Mouse (Mus musculus) midbrain, embryonic 16.5 days (tissue): ENCODE measurements around the gene Loxl1. TPM values are rescaled to one million over a fixed set of nuclear protein-coding genes. Genes with fewer than 3 reads are reported as not detected.

Source experiments
- ATAC-seq: fragments of 200-750 bp; cut with Nextera tagmentation; 2 replicates; pipeline ENCODE4 v1.8.0; 2017; ENCODE audit warnings: moderate TSS enrichment
- H3K27ac ChIP-seq: fragments of 300-500 bp; sonication (generic); 2 replicates; pipeline ENCODE4 v1.5.1; 2014; ENCODE audit warnings: mild to moderate bottlenecking, low read length, mixed read lengths
- H3K27me3 ChIP-seq: fragments of 300-500 bp; sonication (generic); 2 replicates; pipeline ENCODE4 v1.6.1; 2014; ENCODE audit warnings: low read depth, low read length, mixed read lengths; ENCODE audit not compliant: control insufficient read depth, insufficient read depth
- H3K36me3 ChIP-seq: fragments of 300-500 bp; sonication (generic); 2 replicates; pipeline ENCODE4 v1.6.1; 2014; ENCODE audit warnings: mild to moderate bottlenecking, low read length, moderate library complexity, mixed read lengths; ENCODE audit not compliant: control insufficient read depth, insufficient read depth
- H3K4me1 ChIP-seq: fragments of 300-500 bp; sonication (generic); 2 replicates; pipeline ENCODE4 v1.6.1; 2014; ENCODE audit warnings: mild to moderate bottlenecking, low read length, mixed read lengths; ENCODE audit not compliant: control insufficient read depth, insufficient read depth
- H3K4me2 ChIP-seq: fragments of 300-500 bp; sonication (generic); 2 replicates; pipeline ENCODE4 v1.6.1; 2014; ENCODE audit warnings: mild to moderate bottlenecking, low read length, mixed read lengths
- H3K4me3 ChIP-seq: fragments of 300-500 bp; sonication (generic); 2 replicates; pipeline ENCODE4 v1.5.1; 2014; ENCODE audit warnings: low read depth, mild to moderate bottlenecking, low read length, moderate library complexity, mixed read lengths
- H3K9ac ChIP-seq: fragments of 300-500 bp; sonication (generic); 2 replicates; pipeline ENCODE4 v1.6.1; 2014; ENCODE audit warnings: low read depth, low read length, mixed read lengths
- H3K9me3 ChIP-seq: fragments of 300-500 bp; sonication (generic); replicated peaks from 2 replicates; pipeline ENCODE4 v1.6.1; 2014; ENCODE audit warnings: mild to moderate bottlenecking, low read length, mixed read lengths; ENCODE audit not compliant: control insufficient read depth, poor library complexity, severe bottlenecking
- WGBS: fragments of 180-500 bp; shearing (Covaris S2); extraction: QIAGEN DNeasy Blood & Tissue Kit; methylation state at CpG from one replicate; pipeline ENCODE4 v1.1.7; 2014; 5-methylcytosine and 5-hydroxymethylcytosine counted together
- polyA plus RNA-seq: library from polyadenylated mRNA; unstranded; fragments of >200 nt; fragmentation: Nextera tagmentation; extraction: Ambion mirVana; gene quantifications from 2 replicates; pipeline ENCODE4 v1.2.1, GENCODE M21; 2015

Gene Loxl1
- polyA plus RNA-seq, 1 experiment from 2014 or later: 4.8 TPM

GRCm38 (mm10) chr9:58316784-58317183 is 3.8 kb upstream of the Loxl1 start:
- no peaks in the 10 kb centered on the region for H3K9me3 ChIP-seq
- peaks cover 8% of the 10 kb centered on the region for H3K27me3 ChIP-seq
- WGBS: 82% methylated on average over 7 of the region's 7 CpGs
- H3K4me2 ChIP-seq: no peak overlapping the region
- peaks cover 8% of the 10 kb centered on the region; the same call in 1 of the 2 replicates for H3K4me1 ChIP-seq
- no peak overlapping the region for H3K27ac ChIP-seq
- no peak for ATAC-seq
- H3K4me3 ChIP-seq: no peak overlapping the region
- H3K9ac ChIP-seq: no peak overlapping the region
- no peaks in the 10 kb centered on the region for H3K36me3 ChIP-seq

- no peaks in the 10 kb centered on the region for H3K36me3 ChIP-seq
- 97% methylated on average over 2 of the region's 2 CpGs for WGBS
- H3K4me2 ChIP-seq: no peak overlapping the region
- H3K27ac ChIP-seq: no peak overlapping the region
- H3K9me3 ChIP-seq: no peaks in the 10 kb centered on the region
- peaks cover 8% of the 10 kb centered on the region; the same call in 1 of the 2 replicates for H3K4me1 ChIP-seq
- no peak overlapping the region for H3K9ac ChIP-seq
- peaks cover 16% of the 10 kb centered on the region for H3K27me3 ChIP-seq
- H3K4me3 ChIP-seq: no peak overlapping the region
- no peak for ATAC-seq
Observed at GRCm38 (mm10) chr9:58315850-58316249, 2.9 kb upstream of the Loxl1 start.

- Histone ChIP-seq H3K27me3 (peaks cover 16% of the 10 kb centered on the region), H3K4me3 (no peak overlapping the region), H3K9me3 (no peaks in the 10 kb centered on the region), H3K4me1 (peaks cover 8% of the 10 kb centered on the region; the same call in 1 of the 2 replicates), H3K4me2 (no peak overlapping the region), H3K36me3 (no peaks in the 10 kb centered on the region), H3K27ac (0 out of 2 replicates have a peak overlapping the region, but pooled peaks have one; percentile 47), H3K9ac (no peak overlapping the region)
- 30% methylated on average over 5 of the region's 5 CpGs for WGBS
- no peak for ATAC-seq
Observed at GRCm38 (mm10) chr9:58314682-58315360, 1.8 kb upstream of the Loxl1 start.

DNA sequence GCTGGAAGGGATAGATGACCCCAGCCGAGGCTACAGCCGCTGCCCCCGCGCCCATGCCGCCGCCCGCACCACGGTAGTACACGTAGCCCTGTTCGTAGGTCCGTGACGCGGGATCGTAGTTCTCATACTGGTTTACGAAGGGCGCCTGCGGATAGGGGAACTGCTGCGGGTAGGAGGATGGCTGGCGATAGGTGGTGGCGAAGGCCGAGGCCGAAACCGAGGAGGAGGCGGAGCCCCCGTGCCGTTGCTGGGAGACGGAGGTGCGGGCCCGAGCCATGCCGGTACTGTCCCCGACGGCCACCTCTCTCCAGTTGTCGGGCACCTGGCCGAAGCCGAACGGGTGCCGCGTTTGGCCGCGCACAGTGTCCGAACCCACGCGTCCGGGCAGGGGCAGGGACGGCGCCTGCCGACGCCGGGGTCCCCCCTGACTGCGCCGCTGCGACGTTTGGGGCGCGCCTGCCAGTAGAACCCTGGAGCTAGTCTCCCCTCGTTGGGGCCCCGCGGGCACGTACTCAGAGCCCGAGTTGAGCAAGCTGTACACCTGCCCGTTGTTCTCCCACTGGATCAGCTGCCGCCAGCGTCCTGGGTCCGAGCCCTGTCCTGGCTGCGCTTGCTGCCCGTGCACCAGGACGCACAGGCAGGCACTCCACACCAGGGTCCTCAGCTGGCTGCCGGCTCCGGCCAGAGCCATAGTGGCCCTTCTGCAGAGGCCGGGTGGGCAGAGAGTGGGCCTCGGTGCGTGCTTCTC is 616 bp downstream of the Loxl1 start:
- 0 out of 2 replicates have a peak, but pooled peaks have one; percentile 25 for ATAC-seq
- Histone ChIP-seq H3K4me3 (peak overlapping the region; percentile 37), H3K4me1 (peaks cover 10% of the 10 kb centered on the region), H3K27me3 (peaks cover 16% of the 10 kb centered on the region), H3K9ac (peak overlapping the region; percentile 59), H3K9me3 (no peaks in the 10 kb centered on the region), H3K27ac (no peak overlapping the region), H3K36me3 (no peaks in the 10 kb centered on the region), H3K4me2 (peak overlapping the region; percentile 59)
- 1% methylated on average over 72 of the region's 72 CpGs for WGBS

DNA sequence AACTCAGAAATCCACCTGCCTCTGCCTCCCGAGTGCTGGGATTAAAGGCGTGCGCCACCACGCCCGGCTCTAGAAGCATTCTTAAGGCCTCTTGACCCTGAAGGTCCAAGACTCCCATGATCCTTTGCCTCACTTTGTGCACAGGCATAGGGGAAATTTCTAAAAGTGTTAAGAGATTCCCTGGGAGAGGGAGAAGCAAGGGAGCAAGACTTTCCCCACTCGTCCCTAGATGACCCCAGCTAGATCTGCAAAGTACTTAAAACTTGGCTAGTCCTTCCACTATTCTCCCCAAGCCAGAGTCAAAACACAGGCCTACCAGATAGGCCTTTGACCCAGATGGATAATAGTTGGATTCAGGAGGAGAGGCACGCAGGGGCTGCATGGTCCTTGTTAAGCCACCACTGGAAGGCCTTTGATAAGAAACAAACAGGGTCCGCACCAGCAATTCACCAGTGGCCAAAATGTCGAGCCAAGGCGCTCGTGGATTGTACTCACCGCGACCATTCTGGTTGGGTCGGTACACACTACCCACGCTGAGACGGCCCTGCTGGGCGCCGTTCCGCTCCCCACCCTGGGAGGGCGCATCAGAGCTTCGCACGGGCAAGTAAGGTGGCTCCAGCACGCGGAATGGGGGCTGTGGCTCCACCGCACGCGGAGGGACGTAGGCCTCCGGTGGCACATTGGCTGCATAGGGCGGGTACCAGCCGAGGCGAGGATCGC is 1.6 kb downstream of the Loxl1 start:
- Histone ChIP-seq H3K27me3 (peaks cover 16% of the 10 kb centered on the region), H3K9ac (no peak overlapping the region), H3K4me2 (peak overlapping the region; percentile 59; the same call in 1 of the 2 replicates), H3K4me3 (peak overlapping the region; percentile 37; the same call in 1 of the 2 replicates), H3K36me3 (no peaks in the 10 kb centered on the region), H3K9me3 (no peaks in the 10 kb centered on the region), H3K27ac (no peak overlapping the region), H3K4me1 (peaks cover 10% of the 10 kb centered on the region)
- WGBS: 58% methylated on average over 33 of the region's 33 CpGs
- no peak for ATAC-seq

DNA sequence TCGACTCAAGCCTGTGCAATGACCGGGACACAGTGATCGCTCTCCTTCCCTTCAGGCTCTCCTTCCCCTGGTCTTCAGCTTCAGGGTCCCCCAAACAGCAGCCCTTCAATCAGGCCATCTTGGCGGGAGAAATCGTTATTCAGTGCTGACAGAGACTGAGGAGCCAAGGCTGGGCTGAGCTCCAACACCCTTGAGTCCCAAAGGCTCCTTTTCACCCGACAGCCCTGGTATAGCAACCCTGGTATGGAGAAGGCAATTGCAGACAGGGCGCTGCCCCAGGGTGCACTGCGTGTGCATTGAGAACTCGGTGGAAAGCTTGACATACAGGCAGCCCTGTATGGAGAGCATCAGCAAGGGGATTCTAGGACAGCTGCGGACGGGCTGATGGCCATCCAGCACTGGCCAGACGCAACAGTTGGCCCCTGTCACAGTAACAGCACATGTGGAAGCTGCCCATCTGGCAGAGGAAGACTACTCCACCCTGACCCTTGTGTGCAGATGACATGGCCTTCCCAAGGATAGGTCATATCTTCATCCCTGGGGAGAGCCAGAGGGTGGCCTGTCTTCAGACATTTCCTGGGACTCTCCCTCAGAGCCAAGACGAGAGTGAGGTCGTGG is 2.8 kb downstream of the Loxl1 start:
- Histone ChIP-seq H3K4me2 (no peak overlapping the region), H3K36me3 (no peaks in the 10 kb centered on the region), H3K4me3 (no peak overlapping the region), H3K9ac (no peak overlapping the region), H3K4me1 (peaks cover 13% of the 10 kb centered on the region), H3K27ac (no peak overlapping the region), H3K9me3 (no peaks in the 10 kb centered on the region), H3K27me3 (peaks cover 16% of the 10 kb centered on the region)
- no peak for ATAC-seq
- WGBS: 84% methylated on average over 14 of the region's 14 CpGs

DNA sequence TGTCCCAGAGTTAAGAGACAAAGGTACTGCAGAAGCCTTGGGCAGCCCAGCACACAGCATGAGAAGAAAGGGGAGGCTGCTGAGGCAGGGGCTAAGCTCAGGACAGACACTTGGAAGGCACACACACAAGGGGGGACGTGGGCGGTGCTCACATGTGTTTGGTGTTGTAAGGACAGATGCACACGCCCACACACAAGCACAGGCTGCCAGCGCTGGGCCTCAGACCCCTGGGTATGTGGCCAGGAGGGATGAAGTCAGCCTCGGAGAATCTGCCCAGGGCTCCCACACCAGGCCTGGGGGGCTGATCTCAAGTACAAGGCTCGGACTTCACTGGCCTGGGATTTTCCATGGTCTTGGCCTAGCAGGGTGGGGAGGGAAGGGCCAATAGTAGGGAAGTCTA is 4.6 kb downstream of the Loxl1 start:
- no peaks in the 10 kb centered on the region for H3K9me3 ChIP-seq
- no peak overlapping the region for H3K4me2 ChIP-seq
- no peaks in the 10 kb centered on the region for H3K36me3 ChIP-seq
- peaks cover 19% of the 10 kb centered on the region for H3K4me1 ChIP-seq
- 33% methylated on average over 6 of the region's 6 CpGs for WGBS
- no peak overlapping the region for H3K4me3 ChIP-seq
- ATAC-seq: no peak
- H3K27me3 ChIP-seq: peaks cover 16% of the 10 kb centered on the region
- no peak overlapping the region for H3K27ac ChIP-seq
- H3K9ac ChIP-seq: no peak overlapping the region

DNA sequence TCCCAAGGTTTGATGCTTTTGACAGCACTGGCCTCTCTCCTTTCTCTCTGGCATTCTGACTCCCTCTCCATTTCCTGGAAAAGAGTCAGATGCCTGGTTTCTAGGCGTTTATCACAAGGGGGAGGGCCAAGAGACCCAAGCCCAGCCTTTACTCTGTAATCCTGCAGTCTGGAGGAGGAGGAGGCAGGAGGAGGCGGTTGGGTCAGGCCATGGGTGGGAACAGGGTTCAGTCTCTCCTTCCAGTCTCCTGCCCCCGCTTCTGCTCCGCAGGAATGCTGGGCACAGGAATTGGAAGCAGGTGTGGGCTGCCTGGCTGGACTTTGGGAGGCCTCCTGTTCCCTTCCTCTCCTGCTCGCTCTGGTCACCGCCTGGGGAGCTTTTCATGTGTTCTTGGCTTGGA is 7.3 kb downstream of the Loxl1 start:
- WGBS: 24% methylated on average over 6 of the region's 6 CpGs
- Histone ChIP-seq H3K9ac (no peak overlapping the region), H3K27me3 (no peaks in the 10 kb centered on the region), H3K9me3 (no peaks in the 10 kb centered on the region), H3K4me2 (no peak overlapping the region), H3K36me3 (no peaks in the 10 kb centered on the region), H3K27ac (no peak overlapping the region), H3K4me1 (peaks cover 11% of the 10 kb centered on the region), H3K4me3 (no peak overlapping the region)
- no peak for ATAC-seq
